Mouse (Mus musculus) E14TG2a.4 (cell line): ENCODE measurements at regions not wholly inside any gene's neighbourhood (a gene's known extent, or its start where the extent isn't known, plus 50 kb on each side); places are given as distances from the start of the nearest gene placed in this dataset.

Source experiments
- H3K27me3 ChIP-seq: 2 replicates; pipeline ENCODE4 v1.6.1; 2014; ENCODE audit warnings: low read length, control low read depth; ENCODE audit not compliant: insufficient read depth
- H3K36me3 ChIP-seq: 2 replicates; pipeline ENCODE4 v1.6.1; 2014; ENCODE audit warnings: low read length, control low read depth; ENCODE audit not compliant: insufficient read depth
- H3K4me1 ChIP-seq: replicated peaks from 2 replicates; pipeline ENCODE4 v1.6.1; 2014; ENCODE audit warnings: low read depth, low read length, control low read depth
- H3K4me3 ChIP-seq: replicated peaks from 2 replicates; pipeline ENCODE4 v1.5.1; 2014; ENCODE audit warnings: mild to moderate bottlenecking, low read length
- H3K9me3 ChIP-seq: 2 replicates; pipeline ENCODE4 v1.6.1; 2014; ENCODE audit warnings: low read length, control low read depth
- CTCF ChIP-seq: conservative IDR thresholded peaks from 2 replicates; pipeline ENCODE4 v1.5.1; 2014; ENCODE audit warnings: low read length
- NANOG ChIP-seq: IDR thresholded peaks from 2 replicates; pipeline ENCODE4 v1.6.1; 2014; ENCODE audit warnings: borderline replicate concordance, low read length, mixed read lengths
- POU5F1 ChIP-seq: IDR thresholded peaks from 2 replicates; pipeline ENCODE4 v1.6.1; 2014; ENCODE audit warnings: low read length, borderline replicate concordance

DNA sequence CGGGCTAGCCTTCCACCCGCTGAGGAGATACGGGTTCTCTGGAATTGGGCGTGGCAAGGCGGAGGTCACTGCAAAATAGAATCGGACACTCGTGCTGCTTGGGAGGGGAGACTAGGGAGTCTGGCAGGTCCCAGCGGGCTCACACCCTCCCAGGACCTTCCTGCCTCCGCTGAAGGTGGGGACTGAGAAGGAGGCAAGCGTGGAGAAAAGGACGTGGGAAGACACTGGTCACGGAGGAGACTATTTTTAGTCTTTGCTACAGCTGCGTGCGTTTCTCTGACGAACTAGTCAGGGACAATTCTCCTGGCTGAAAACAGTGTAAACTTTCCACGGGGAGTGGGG is 92.5 kb upstream of the Bcor start:
- Histone ChIP-seq H3K4me3 (peak overlapping the region; percentile 55), H3K4me1 (peaks cover 16% of the 10 kb centered on the region), H3K27me3 (no peaks in the 10 kb centered on the region), H3K9me3 (peaks cover 10% of the 10 kb centered on the region), H3K36me3 (no peaks in the 10 kb centered on the region)
- TF ChIP-seq CTCF: no peak
- no peak for TF ChIP-seq POU5F1
- TF ChIP-seq NANOG: no peak

DNA sequence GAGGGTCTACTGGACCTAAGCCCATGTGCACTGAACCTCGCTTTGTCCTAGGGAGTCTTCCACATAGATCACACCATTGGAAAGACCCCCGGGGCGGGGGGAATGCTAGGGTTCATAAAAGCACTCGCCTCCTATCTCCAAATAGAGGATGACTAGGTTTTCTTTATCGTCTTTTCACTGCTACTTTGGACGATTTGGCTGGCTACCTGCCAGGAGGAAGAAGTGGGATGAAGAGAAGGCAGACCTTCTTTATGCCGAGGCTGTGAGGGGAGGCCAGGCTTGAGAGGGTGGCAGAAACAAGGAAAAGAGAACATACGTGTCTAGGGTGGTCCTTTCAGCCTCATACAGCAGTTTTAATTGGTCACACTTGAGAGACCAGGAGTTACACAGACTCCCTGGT is 96.6 kb upstream of the Bcor start:
- Histone ChIP-seq H3K36me3 (no peaks in the 10 kb centered on the region), H3K4me1 (peaks cover 25% of the 10 kb centered on the region), H3K4me3 (no peak overlapping the region), H3K9me3 (no peaks in the 10 kb centered on the region; the same call in 1 of the 2 replicates), H3K27me3 (no peaks in the 10 kb centered on the region)
- no peak for TF ChIP-seq NANOG

DNA sequence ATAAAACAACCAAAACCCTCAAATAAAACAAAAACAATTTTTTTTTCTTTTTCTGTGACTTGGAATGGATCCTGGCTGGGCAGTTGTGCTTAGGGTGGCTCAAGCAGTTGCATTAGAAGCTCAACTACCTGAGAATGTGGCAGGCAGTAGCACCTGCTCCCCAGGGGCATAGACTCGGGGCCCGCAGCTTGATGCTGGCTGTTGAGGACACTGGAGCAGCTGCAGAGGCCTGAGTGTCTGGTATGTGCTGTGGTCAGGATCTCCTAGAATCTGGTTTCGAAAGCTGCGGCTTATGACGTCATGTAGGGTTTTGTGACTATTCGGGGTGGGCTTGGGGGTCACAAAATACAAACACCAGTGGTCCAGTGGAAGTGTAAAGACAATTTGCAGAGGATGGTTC is 103.7 kb upstream of the Bcor start:
- Histone ChIP-seq H3K4me3 (no peak overlapping the region), H3K9me3 (no peaks in the 10 kb centered on the region), H3K4me1 (peaks cover 20% of the 10 kb centered on the region), H3K27me3 (no peaks in the 10 kb centered on the region), H3K36me3 (no peaks in the 10 kb centered on the region)
- no peak for TF ChIP-seq POU5F1
- TF ChIP-seq NANOG: no peak
- TF ChIP-seq CTCF: no peak

DNA sequence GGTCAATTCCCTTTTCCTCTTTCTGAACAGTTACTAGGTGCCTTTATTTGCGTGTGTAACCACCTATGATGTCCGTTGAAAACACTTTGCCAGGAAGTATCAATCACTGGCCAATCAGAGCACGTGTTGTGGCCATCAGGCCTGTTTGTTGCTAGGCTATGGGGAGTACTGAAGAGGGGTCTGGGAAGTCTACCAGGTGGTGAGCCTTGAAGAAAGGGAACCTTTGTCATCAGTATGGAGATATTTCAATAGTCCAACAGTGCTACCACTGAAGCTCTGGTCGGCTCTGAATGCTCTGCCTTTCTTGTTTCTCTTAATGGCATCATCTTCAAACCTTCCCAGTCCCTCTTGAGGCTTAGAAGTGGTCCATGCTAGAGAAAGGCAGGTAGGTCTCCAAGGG is 124.6 kb upstream of the Bcor start:
- Histone ChIP-seq H3K4me1 (peaks cover 52% of the 10 kb centered on the region), H3K27me3 (no peaks in the 10 kb centered on the region), H3K4me3 (no peak overlapping the region), H3K36me3 (no peaks in the 10 kb centered on the region), H3K9me3 (no peaks in the 10 kb centered on the region)
- TF ChIP-seq CTCF (no peak), POU5F1 (no peak), NANOG (no peak)

GRCm38 (mm10) chrX:12285141-12285540 is 125.0 kb upstream of the Bcor start:
- TF ChIP-seq CTCF: no peak
- no peak for TF ChIP-seq POU5F1
- TF ChIP-seq NANOG: no peak

DNA sequence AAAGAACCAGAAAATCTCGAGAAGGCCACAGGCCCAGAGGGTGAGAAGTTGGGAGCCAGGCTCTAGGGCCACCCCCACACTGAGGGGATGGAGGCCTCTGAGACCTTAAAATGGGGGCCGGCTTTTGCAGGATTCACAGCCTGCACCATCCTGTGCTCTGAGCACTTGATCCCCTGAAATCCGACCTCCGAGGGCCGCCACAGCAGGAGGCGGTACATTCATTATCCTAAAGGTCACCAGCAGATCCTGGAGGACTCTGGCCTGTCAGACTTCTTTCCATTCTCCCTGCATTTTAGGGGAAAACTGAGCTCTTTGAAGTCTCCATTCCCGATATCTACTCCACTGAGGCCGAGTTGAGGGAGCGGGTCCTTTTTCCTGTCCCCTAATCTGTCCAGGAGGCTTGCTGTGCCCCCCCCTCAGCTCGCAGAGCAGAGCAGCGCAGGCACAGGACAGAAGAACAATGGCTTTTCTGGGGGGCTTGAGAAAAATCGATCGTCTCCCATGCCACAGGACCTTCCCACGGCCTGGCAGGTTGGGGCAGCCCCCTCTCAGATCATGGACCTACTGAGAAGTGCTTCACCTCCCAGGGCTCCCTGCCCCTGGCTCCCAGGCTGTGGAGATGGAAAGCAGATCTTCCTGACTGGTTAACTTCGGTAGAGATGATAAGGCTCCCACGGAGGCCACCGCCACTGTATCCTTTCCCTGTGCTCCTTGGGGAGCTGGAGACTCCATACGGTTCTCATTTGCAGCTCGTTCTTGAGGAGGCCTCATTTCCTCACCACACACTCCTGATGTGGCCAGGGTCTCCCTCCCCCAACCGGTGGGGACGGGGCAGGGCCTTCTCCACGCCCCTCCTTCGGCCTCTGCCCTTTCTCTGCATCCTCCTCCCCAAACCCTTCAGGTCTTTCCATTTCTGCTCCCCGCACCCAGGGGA is 126.1 kb upstream of the Bcor start:
- H3K4me1 ChIP-seq: peaks cover 58% of the 10 kb centered on the region
- no peaks in the 10 kb centered on the region for H3K9me3 ChIP-seq
- no peaks in the 10 kb centered on the region for H3K27me3 ChIP-seq
- no peaks in the 10 kb centered on the region for H3K36me3 ChIP-seq
- TF ChIP-seq NANOG (no peak), POU5F1 (no peak), CTCF (no peak)
- peak overlapping the region; percentile 48 for H3K4me3 ChIP-seq

More at GRCm38 (mm10) chrX:12285141-12285540, 125.0 kb upstream of the Bcor start:
- H3K4me1 ChIP-seq: peaks cover 55% of the 10 kb centered on the region
- H3K4me3 ChIP-seq: no peak overlapping the region
- H3K9me3 ChIP-seq: no peaks in the 10 kb centered on the region
- H3K27me3 ChIP-seq: no peaks in the 10 kb centered on the region
- no peaks in the 10 kb centered on the region for H3K36me3 ChIP-seq

- peaks cover 58% of the 10 kb centered on the region for H3K4me1 ChIP-seq
- no peaks in the 10 kb centered on the region for H3K9me3 ChIP-seq
- peak overlapping the region; percentile 48; the same call in 1 of the 2 replicates for H3K4me3 ChIP-seq
- H3K36me3 ChIP-seq: no peaks in the 10 kb centered on the region
- H3K27me3 ChIP-seq: no peaks in the 10 kb centered on the region
- TF ChIP-seq CTCF (no peak), POU5F1 (no peak), NANOG (no peak)
These were observed 126.9 kb upstream of the Bcor start for GRCm38 (mm10) chrX:12286910-12287522.

DNA sequence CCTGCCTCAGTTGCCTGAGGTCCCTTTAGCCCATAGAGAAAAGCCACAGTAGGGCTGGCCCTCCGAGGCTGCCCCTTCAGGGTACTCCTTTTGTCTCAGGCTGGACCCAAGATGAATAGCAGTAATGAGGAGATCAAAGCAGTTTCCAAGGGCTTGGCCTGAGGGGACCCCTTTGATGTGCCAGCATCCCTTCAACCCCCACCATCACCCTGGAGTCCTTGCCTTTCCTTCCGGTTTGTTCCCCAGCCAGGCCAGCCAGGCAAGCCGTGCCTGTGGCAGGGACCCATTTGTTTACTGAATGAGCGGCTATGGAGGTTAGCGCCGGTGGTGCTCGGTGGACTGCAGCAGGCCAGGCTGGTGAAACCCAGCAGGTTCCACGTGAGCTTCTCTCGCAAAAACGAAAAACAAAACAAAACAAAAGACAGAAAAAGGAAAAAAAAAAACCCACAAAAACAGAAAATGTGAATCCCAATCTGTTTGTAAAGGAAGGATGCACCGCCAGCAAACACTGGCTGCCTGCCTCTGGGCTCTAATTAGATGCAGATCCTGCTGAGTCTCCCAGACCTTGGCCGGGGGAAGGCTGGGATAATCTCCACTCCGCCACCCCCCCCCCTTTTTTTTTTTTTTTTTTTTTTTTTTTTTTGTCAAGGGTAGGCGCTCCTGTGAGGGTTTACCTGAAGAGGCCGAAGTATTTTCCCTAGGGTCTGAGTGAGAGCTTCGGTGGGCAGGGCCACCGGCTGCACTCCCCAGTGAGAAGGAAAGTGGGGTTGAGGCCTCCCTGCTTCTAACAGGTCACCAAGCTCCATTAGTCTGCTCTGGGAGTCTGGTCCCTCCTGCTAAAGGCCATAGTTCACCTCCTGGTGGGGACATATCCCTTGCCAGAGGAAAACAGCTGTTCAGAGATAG is 127.8 kb upstream of the Bcor start:
- Histone ChIP-seq H3K4me3 (peak overlapping the region; percentile 48; the same call in 1 of the 2 replicates), H3K9me3 (no peaks in the 10 kb centered on the region), H3K27me3 (no peaks in the 10 kb centered on the region), H3K4me1 (peaks cover 62% of the 10 kb centered on the region), H3K36me3 (no peaks in the 10 kb centered on the region)
- TF ChIP-seq POU5F1: no peak
- TF ChIP-seq CTCF: no peak
- TF ChIP-seq NANOG: no peak
